Mouse (Mus musculus) liver, postnatal 0 days (tissue): ENCODE measurements around the gene Snrpc. TPM values are rescaled to one million over a fixed set of nuclear protein-coding genes. Genes with fewer than 3 reads are reported as not detected.

ENCODE experiments used
- ATAC-seq: fragments of 200-750 bp; cut with Nextera tagmentation; 2 replicates; pipeline ENCODE4 v1.8.0; 2017; ENCODE audit warnings: mild to moderate bottlenecking, moderate library complexity
- DNase-seq: peaks from one replicate; pipeline ENCODE4 v3.0.0-alpha.2; 2016
- H3K27ac ChIP-seq: fragments of 300-500 bp; sonication (generic); 2 replicates; pipeline ENCODE4 v1.5.1; 2014; ENCODE audit warnings: antibody characterized with exemption, moderate library complexity, mild to moderate bottlenecking, low read depth
- H3K27me3 ChIP-seq: fragments of 300-500 bp; sonication (generic); 2 replicates; pipeline ENCODE4 v1.6.1; 2014; ENCODE audit warnings: low read length, control low read depth, mixed read lengths; ENCODE audit not compliant: insufficient read depth
- H3K36me3 ChIP-seq: fragments of 300-500 bp; sonication (generic); replicated peaks from 2 replicates; pipeline ENCODE4 v1.6.1; 2014; ENCODE audit warnings: mild to moderate bottlenecking, control low read depth, low read length, moderate library complexity, mixed read lengths; ENCODE audit not compliant: insufficient read depth
- H3K4me1 ChIP-seq: fragments of 300-500 bp; sonication (generic); 2 replicates; pipeline ENCODE4 v1.6.1; 2014; ENCODE audit warnings: antibody characterized with exemption, mild to moderate bottlenecking, control low read depth; ENCODE audit not compliant: insufficient read depth
- H3K4me2 ChIP-seq: fragments of 300-500 bp; sonication (generic); 2 replicates; pipeline ENCODE4 v1.6.1; 2014; ENCODE audit warnings: low read depth, mild to moderate bottlenecking, low read length, moderate library complexity, mixed read lengths
- H3K4me3 ChIP-seq: fragments of 300-500 bp; sonication (generic); 2 replicates; pipeline ENCODE4 v1.5.1; 2014; ENCODE audit warnings: low read depth, low read length
- H3K9ac ChIP-seq: fragments of 300-500 bp; sonication (generic); replicated peaks from 2 replicates; pipeline ENCODE4 v1.6.1; 2014; ENCODE audit warnings: mild to moderate bottlenecking, moderate library complexity
- H3K9me3 ChIP-seq: fragments of 300-500 bp; sonication (generic); 2 replicates; pipeline ENCODE4 v1.6.1; 2016; ENCODE audit warnings: mild to moderate bottlenecking, control low read depth, low read length, mixed read lengths
- CTCF ChIP-seq: sonication (generic); IDR thresholded peaks from 2 replicates; pipeline ENCODE4 v1.5.1; 2016; ENCODE audit warnings: antibody characterized with exemption, low read depth
- EP300 ChIP-seq: IDR thresholded peaks from 2 replicates; pipeline ENCODE4 v1.6.1; 2016; ENCODE audit warnings: antibody characterized with exemption, low read depth, mild to moderate bottlenecking
- WGBS: fragments of 180-500 bp; shearing (Covaris S2); extraction: QIAGEN DNeasy Blood & Tissue Kit; methylation state at CpG from one replicate; pipeline ENCODE4 v1.1.7; 2014; ENCODE audit not compliant: insufficient replicate concordance; 5-methylcytosine and 5-hydroxymethylcytosine counted together
- polyA plus RNA-seq: library from polyadenylated mRNA; unstranded; fragments of >200 nt; fragmentation: Nextera tagmentation; extraction: Ambion mirVana; gene quantifications from 2 replicates; pipeline ENCODE4 v1.2.1, GENCODE M21; 2015

Snrpc gene
- polyA plus RNA-seq, 1 experiment from 2014 or later, result 99.0 TPM

- no peak overlapping the region for H3K4me3 ChIP-seq
- H3K36me3 ChIP-seq, result peaks cover 2% of the 10 kb centered on the region; the same call in 1 of the 2 replicates
- H3K4me2 ChIP-seq, result no peak overlapping the region
- H3K9ac ChIP-seq, result no peak overlapping the region
- 64% methylated on average over 3 of the region's 3 CpGs for WGBS
- no peak overlapping the region for H3K27ac ChIP-seq
- DNase-seq (no peak), ATAC-seq (no peak)
- H3K27me3 ChIP-seq, result no peaks in the 10 kb centered on the region
- H3K4me1 ChIP-seq, result peaks cover 9% of the 10 kb centered on the region
- TF ChIP-seq EP300, result no peak
- TF ChIP-seq CTCF, result no peak
- H3K9me3 ChIP-seq, result no peaks in the 10 kb centered on the region
Observed at GRCm38 (mm10) chr17:27873583-27873982, 35.6 kb downstream of the Snrpc start.

- peaks cover 9% of the 10 kb centered on the region for H3K4me1 ChIP-seq
- WGBS, result 38% methylated on average over 5 of the region's 5 CpGs
- H3K4me2 ChIP-seq, result no peak overlapping the region; the same call in 1 of the 2 replicates
- no peaks in the 10 kb centered on the region for H3K9me3 ChIP-seq
- ATAC-seq (peak; percentile 80), DNase-seq (peak; percentile 36)
- H3K4me3 ChIP-seq, result no peak overlapping the region
- peaks cover 2% of the 10 kb centered on the region; the same call in 1 of the 2 replicates for H3K36me3 ChIP-seq
- H3K27me3 ChIP-seq, result no peaks in the 10 kb centered on the region
- no peak overlapping the region for H3K9ac ChIP-seq
- no peak overlapping the region for H3K27ac ChIP-seq
- peak; percentile 68 for TF ChIP-seq EP300
- no peak for TF ChIP-seq CTCF
Observed at GRCm38 (mm10) chr17:27874510-27874909, 36.6 kb downstream of the Snrpc start.

GRCm38 (mm10) chr17:27881518-27881917, 43.6 kb downstream of the Snrpc start:
- no peaks in the 10 kb centered on the region for H3K9me3 ChIP-seq
- no peak overlapping the region for H3K4me3 ChIP-seq
- ATAC-seq (0 out of 2 replicates have a peak, but pooled peaks have one; percentile 21), DNase-seq (no peak)
- H3K27ac ChIP-seq, result no peak overlapping the region
- no peak overlapping the region for H3K9ac ChIP-seq
- no peak overlapping the region for H3K4me2 ChIP-seq
- TF ChIP-seq CTCF (peak; percentile 58), EP300 (no peak)
- 0 out of 2 replicates have a peak, but pooled peaks cover 2% of the 10 kb centered on the region for H3K4me1 ChIP-seq
- no peaks in the 10 kb centered on the region for H3K27me3 ChIP-seq
- peaks cover 33% of the 10 kb centered on the region for H3K36me3 ChIP-seq
- WGBS, result 71% methylated on average over 11 of the region's 11 CpGs

GRCm38 (mm10) chr17:27883129-27883528, 45.2 kb downstream of the Snrpc start:
- Histone ChIP-seq H3K9ac (no peak overlapping the region), H3K9me3 (no peaks in the 10 kb centered on the region), H3K4me1 (0 out of 2 replicates have a peak, but pooled peaks cover 2% of the 10 kb centered on the region), H3K4me3 (no peak overlapping the region), H3K4me2 (no peak overlapping the region), H3K27me3 (no peaks in the 10 kb centered on the region), H3K36me3 (peaks cover 46% of the 10 kb centered on the region), H3K27ac (no peak overlapping the region)
- no peak for TF ChIP-seq EP300
- TF ChIP-seq CTCF, result no peak
- ATAC-seq (peak; percentile 50; the same call in 1 of the 2 replicates), DNase-seq (no peak)
- WGBS, result 84% methylated on average over 8 of the region's 8 CpGs

GRCm38 (mm10) chr17:27883994-27884393, 46.0 kb downstream of the Snrpc start:
- TF ChIP-seq CTCF (no peak), EP300 (no peak)
- H3K4me3 ChIP-seq, result no peak overlapping the region
- WGBS, result 87% methylated on average over 6 of the region's 6 CpGs
- H3K9ac ChIP-seq, result no peak overlapping the region
- no peak overlapping the region for H3K27ac ChIP-seq
- 0 out of 2 replicates have a peak, but pooled peaks cover 2% of the 10 kb centered on the region for H3K4me1 ChIP-seq
- H3K4me2 ChIP-seq, result no peak overlapping the region
- no peak for ATAC-seq
- no peaks in the 10 kb centered on the region for H3K27me3 ChIP-seq
- DNase-seq, result no peak
- H3K36me3 ChIP-seq, result peaks cover 48% of the 10 kb centered on the region
- no peaks in the 10 kb centered on the region for H3K9me3 ChIP-seq

- TF ChIP-seq EP300 (no peak), CTCF (peak; percentile 30)
- Histone ChIP-seq H3K27ac (no peak overlapping the region), H3K4me1 (0 out of 2 replicates have a peak, but pooled peaks cover 2% of the 10 kb centered on the region), H3K9ac (no peak overlapping the region), H3K27me3 (no peaks in the 10 kb centered on the region), H3K4me3 (no peak overlapping the region), H3K36me3 (peaks cover 59% of the 10 kb centered on the region), H3K4me2 (no peak overlapping the region), H3K9me3 (no peaks in the 10 kb centered on the region)
- no peak for DNase-seq
- 87% methylated on average over 19 of the region's 19 CpGs for WGBS
- ATAC-seq, result no peak
Observed at GRCm38 (mm10) chr17:27886499-27887210, 48.7 kb downstream of the Snrpc start.

Other genes starting within 250 kb of the Snrpc start
- gene Nudt3, start 214.7 kb upstream of the Snrpc start, polyA plus RNA-seq, result 17.9 and 20.2 TPM in 2 replicates
- not detected in 2 replicates for gene RPS10-NUDT3, start 202.9 kb upstream of the Snrpc start, polyA plus RNA-seq
- gene Rps10, start 201.5 kb upstream of the Snrpc start, polyA plus RNA-seq, result 523 and 535 TPM in 2 replicates
- 0.27 and 0.29 TPM in 2 replicates for gene Pacsin1, start 182.6 kb upstream of the Snrpc start, polyA plus RNA-seq
- gene Spdef, start 109.2 kb upstream of the Snrpc start, polyA plus RNA-seq, result 0.08 TPM in 1 of 2 replicates, not detected in the other
- 23.8 and 24.7 TPM in 2 replicates for gene D17Wsu92e, start 17.5 kb upstream of the Snrpc start, polyA plus RNA-seq
- gene Uhrf1bp1, start 18.3 kb downstream of the Snrpc start, polyA plus RNA-seq, result 1.6 and 2.2 TPM in 2 replicates
- gene Anks1, start 71.2 kb downstream of the Snrpc start, polyA plus RNA-seq, result 2.3 and 3.0 TPM in 2 replicates
- 17.4 and 17.8 TPM in 2 replicates for gene Taf11, start 71.7 kb downstream of the Snrpc start, polyA plus RNA-seq
- gene Tcp11, start 242.5 kb downstream of the Snrpc start, polyA plus RNA-seq, result 0.07 TPM in 1 of 2 replicates, not detected in the other